Mouse (Mus musculus) embryonic fibroblast, embryonic 13.5 days (primary cell): ENCODE measurements around the gene Frem1.

Experiments
- CTCF ChIP-seq: IDR thresholded peaks from 2 replicates; pipeline ENCODE4 v1.5.1; 2011; ENCODE audit warnings: mild to moderate bottlenecking, control low read depth, low read length, moderate library complexity, borderline replicate concordance; ENCODE audit not compliant: insufficient read depth
- POLR2A ChIP-seq: IDR thresholded peaks from 2 replicates; pipeline ENCODE4 v1.6.1; 2011; ENCODE audit warnings: low read depth, mild to moderate bottlenecking, control low read depth, low read length, moderate library complexity

DNA sequence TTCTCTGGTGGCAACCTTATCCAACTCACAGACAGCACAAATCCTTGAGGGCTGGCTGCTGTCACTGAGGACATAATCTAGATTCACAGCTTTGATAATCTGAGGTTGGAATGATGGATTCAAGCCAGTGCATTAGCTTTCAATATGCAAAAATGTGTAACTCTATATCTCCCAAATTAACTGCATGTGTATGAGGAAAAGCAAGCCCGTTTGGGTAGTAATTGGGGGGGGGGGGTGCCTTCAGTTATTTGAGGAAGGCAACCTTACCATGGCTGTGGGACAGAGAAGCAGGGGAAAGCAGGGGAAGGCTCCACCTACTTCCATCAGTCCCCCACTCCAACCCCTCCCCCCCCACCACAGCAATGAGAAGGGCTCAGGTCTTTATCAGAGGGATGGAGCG lies 5.3 kb downstream of the Frem1 start:
- no peak for TF ChIP-seq CTCF
- no peak for TF ChIP-seq POLR2A
